Mouse (Mus musculus) lung, postnatal 4 days (tissue): ENCODE measurements around the gene Tbx6.

Source experiments
- DNase-seq, 2 experiments: peaks; one replicate each; pipeline ENCODE4 v3.0.0; 2021

The Tbx6 gene

DNA sequence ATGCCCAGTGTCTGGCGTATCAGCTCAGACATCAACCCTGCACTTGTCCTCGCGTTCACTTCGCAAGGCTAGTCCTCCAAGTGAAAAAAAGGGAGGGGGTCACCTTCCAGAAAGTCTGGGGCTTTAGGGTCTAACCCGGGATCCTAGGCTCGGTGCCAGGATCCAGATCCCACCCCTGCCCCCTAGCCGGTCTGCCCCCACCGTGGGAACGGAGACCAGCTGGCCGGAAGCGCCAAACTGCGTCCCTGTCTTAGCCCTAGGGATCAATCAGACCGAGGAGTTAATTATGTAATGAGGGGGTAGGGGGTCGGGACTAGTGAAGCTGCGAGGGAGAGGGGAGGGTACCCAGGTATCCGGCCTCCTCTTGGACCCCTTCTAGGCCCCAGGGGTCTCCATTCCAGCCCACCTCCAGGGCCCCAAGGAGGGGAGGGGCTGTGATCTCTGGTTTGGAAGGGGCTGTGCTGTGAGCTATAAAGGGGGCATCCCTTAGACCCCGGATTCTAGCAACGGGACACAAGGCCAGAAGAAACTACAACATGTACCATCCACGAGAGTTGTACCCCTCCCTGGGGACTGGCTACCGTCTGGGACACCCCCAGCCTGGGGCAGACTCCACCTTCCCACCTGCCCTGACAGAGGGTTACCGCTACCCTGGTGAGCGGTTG is at the start of gene Tbx6:
TSS of gene Tbx6 (plus strand) at position 513 of the 665 bp plus-strand sequence.
- DNase-seq = peak in 1 of 2 experiments; percentile 60

DNA sequence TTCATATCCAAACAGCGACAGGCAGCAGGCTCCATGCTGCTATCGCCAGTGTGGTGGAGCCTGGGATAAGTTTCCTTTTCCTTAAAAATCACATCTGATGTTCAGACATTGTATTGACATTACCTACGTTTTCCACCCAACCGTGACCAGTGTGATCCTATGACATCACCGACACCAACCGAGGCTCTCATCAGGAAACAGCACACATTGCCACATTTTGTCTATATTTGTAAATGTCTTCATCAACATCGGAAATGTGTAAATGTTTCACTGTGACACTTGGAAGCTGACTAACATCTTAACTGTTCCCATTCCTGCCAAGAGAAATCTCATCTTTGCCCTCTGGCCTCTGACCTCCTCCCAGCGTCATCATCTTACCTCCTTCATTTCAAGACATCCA is 45.2 kb upstream of the Tbx6 start:
- no peak for DNase-seq

DNA sequence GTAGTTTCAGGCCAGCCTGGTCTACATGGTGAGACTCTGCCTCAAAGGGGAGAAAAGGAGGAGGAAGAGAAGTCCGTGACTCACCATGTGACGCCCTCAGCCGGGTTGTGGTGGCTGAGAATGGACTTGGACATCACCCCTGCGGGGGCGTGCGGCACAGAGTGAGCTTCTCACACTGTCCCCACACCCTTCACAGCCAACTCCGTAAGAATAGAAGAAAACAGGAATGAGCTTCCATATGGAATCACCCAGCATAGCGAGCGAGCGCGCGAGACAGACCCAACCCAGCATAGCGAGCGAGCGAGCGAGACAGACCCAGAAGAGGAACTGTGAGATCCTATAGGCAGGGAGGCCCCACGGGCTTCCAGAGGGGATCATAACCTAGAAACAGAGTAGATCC is 41.7 kb upstream of the Tbx6 start:
- peak in 1 of 2 experiments; percentile 40 for DNase-seq

DNA sequence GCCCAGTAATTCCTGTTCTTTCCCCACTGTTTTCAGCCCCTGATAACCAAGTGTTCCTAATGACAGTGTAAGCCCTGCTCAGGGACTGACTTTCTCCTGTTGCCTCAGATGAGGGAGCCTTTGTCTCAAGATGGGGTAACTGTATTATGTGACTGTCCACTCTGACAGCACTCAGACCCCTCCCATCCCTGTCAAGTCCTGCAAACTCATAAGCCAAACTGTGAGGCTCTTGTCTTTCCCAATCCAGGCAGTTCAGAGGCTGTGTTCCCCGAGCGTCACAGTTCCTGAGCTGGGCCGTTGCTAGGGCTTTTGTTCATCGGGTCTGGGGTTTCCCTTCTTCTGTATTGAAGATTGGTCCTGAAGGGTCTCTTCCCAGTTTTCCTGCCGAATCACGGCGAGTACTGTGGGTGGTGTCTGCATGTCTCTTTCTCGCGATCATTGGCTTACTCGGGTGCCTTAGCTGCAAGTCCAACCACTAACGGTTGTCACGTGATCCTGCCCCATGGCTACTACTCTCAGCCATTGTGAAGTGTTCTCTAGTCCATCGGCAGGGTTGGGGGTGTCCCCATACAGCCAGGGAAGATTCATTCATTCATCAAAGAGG is 41.0 kb upstream of the Tbx6 start:
- DNase-seq = no peak

DNA sequence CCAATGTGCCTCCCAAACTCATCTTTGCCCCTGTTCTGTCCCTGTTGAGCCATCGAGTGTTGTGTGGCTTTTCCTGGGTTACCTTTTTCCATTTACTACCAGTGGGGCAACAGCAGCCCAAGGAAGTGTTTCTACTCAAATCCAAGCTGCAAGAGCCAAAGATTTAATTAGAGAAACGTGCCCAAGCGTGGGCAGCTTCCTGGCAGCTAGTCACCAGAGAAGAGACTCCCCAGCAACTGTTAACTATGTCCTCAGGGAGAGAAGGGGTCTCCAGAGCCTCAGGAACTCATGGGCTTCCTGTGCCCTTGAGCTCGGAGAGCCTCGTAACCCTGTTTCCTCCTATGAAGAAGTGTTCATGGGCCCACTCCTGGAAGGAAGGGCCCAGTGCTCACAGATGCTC is 40.3 kb upstream of the Tbx6 start:
- no peak for DNase-seq

DNA sequence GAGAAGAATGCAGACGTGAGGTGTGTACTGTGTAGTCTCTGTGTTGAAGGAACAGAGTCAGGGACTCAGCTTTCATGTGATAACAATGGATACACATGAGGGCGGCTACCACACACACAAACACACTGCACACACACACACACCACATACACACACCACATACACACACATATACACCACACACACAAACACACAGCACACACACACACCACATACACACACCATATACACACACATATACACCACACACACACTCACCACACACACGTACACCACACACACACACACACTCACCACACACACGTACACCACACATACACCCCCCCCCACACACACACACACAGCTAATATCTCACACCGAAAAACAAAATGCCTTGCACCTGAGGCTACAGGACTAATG is 39.8 kb upstream of the Tbx6 start:
- no peak for DNase-seq

DNA sequence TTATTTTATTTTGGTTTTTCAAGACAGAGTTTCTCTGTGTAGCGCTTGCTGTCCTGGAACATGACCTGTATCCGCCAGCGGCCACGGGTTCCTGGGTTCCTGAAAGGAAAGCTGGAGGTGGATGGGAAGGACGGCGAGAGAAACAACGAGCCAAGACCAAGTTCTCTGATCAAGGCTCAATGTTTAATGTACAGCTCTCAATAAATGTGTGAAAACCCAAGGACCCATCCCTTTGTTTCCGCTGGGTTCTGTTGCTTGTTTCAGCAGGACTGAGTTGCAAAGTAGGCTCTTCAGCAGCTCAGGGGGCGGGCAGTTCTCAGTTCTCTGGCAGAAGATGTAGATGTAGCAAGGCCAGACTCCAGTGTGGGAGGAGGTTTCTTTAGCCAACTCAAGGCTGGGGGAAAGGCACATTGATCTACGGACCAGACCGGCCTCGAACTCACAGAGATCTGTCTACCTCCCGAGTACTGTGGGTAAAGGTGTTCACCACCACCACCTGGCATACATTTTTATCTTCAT is 39.3 kb upstream of the Tbx6 start:
- no peak for DNase-seq

DNA sequence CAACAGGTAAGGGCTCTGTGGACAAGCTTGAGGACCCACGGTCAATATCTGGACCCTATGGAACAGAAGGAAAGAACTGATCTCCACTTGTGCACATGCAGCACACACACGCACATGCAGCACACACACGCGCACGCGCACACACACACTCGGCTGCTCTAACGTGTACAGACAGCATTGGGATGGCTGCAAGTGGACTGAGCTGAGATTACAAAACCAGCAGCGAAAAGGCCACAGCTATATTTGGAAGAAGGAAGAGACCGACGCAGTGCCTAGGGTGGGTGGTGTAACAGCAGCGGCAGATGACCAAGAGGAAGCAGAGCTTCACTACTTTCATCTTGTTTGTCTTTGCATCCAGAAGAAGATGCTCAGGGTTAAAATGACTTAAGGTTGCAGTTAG is 35.2 kb upstream of the Tbx6 start:
- DNase-seq = peak; percentile 44 to 52

DNA sequence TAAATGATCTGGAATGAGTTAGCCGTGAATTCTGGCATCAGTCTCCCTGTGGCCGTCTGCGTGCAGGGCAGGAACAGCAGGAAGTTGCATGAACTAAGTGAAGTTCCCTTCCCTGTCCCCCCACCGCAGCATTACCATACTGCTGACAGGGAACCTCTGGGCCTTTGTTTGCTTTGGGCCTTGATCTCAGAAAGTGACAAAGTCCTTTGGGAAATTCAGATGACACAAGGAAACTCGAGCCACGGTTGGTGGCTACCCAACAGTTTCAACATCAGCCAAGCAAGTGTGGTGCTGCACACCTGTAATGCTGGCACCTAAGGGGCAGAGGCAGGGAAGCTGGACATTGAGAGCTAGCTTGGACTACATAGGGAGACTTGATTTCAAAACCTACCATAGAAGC is 34.5 kb upstream of the Tbx6 start:
- DNase-seq = peak; percentile 37 to 45

DNA sequence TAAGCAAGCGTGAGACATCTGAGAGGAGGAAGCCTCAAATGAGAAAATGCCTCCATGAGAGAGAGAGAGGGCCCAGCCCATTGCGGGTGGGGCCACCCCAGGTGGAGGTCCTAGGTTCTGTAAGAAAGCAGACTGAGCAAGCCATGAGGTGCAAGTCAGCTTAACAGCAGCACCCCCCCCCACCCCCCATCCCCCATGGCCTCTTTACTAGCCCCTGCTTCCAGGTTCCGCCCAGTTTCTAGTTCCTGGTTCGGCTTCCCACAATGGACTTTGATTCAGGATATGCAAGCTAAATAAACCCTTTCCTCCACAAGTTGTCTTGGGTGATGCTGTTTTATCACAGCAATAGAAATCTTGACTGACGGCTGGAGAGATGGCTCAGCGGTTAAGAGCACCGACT is 32.5 kb upstream of the Tbx6 start:
- no peak for DNase-seq

DNA sequence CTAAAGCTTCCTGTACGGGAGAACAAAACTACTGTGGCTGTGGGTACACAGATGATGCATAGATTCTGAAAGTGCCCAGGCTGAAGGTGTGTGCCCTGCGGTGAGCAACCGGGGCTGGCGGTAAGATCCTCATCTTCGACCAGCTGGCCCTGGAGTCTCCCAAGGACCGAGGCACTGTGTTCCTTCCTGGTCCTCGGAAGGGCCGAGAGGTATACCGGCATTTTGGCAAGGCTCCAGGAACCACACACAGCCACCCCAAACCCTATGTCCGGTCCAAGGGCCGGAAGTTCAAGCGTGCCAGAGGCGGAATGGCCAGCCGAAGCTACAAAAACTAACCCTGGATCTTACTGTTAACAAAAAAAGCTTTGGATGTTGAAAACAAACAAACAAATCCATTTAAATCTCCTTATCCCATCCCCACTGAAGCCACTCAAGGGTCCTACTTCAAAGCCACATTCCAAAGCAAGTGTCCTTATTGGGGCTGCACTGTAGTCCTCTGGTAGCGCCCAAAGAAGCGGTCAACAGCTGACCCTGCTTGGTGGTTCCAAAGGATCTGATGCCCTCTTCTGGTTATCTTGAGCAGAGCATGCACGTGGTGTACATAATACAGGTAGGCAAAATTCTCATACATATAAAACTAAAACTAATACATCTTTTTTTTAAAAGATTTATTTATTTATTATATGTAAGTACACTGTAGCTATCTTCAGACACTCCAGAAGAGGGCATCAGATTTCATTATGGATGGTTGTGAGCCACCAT is 31.5 kb upstream of the Tbx6 start:
- no peak for DNase-seq

DNA sequence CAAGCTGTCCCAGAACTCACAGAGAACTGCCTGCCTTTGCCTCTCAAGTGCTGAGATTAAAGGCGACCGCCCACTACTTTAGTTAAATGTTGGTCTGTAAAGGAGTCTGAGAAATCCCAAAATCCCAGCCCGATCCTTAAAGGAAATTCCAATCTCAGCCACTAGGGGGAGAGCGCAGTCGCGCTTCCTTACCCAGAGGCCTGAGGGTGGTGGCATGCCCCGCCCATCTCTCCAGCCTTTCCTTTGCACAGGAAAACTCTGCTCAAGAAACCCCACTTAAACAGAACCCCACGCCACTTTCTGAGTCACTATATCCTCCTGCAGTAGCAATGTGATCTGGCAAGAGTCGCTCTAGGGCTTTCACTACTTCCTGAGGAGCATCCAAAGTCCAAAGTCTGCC is 26.4 kb upstream of the Tbx6 start:
- peak; percentile 82 to 88 for DNase-seq

DNA sequence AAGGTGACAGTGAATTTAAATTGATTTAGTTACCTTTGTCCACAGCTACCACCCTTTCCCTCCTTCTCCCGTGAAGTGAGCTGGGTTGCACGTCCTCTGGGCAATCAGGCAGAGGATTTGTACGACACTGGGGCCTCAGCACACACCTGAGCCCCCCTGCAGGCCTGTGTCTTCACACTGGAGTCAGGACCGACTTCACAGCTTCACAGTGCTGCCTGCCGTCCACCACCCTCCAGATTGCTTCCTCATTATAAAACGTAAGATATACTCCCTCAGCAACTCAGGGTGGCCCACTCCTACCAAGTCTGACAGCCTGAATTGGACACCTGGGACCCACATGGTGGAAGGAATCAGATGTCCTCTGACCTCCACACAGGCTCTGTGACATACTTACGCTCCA is 22.7 kb upstream of the Tbx6 start:
- no peak for DNase-seq

DNA sequence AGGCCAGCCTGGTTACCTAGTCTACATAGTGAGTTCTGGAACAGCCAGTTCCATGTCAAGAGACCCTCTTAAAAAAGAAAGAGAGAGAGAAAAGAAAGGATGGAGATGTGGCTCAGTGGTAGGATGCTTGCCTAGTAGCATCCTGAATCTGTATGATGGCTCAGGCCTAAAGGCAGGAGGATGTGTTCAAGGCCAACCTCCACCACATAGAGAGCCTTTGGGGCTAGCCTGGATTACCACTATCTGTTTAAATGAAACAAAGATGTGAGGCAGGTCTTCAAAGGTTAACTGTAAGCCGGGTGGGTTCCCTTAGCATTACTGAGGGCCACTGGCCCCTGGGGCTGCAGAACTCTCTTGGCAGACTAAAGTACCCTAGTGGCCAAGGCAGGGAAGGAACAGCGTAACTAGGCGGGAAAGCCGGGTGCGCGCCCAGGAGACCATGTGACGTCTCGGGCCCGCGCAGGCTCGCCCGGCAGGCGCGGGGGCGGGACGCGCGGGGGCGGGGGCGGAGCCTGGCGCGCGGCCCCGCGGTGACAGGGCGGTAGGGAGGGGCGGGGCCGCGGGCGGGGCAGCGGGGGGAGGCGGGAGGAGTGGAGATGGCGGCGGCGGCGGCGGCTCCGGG is 22.1 kb upstream of the Tbx6 start, which contains the start of gene Mapk3:
TSS of gene Mapk3 (plus strand) at position 552 of the 622 bp plus-strand sequence.
- DNase-seq = peak; percentile 94 to 95

DNA sequence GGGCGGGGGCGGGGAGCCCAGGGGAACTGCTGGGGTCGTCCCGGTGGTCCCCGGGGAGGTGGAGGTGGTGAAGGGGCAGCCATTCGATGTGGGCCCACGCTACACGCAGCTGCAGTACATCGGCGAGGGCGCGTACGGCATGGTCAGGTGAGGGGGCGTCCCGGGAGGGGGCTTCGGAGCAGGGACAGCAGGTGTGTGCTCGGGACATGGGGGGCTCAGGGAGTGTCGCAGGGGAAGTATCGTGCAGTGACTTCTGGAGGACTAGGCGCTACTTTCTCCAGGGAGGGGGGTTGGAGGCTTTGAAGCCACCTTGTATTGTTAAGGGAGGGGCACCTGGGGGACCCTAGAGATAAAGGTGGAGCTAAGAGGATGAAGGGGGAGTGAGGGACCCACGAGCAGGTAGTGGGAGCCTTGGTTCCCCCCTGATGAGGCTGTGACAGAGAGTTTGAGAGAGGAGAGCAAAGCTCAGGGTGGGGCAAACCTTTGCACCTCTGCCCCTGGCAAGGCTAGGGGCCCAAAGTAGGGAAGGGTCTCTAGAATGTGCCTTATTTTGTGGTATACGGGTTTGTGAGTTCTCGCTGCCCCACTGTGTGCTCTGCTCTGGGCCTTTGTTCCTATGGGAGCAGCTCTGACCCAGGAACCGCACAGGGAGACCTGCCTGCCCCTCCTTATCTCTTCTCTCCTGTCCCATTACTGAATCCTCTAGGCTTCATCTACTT is 21.5 kb upstream of the Tbx6 start:
- peak in 1 of 2 experiments; percentile 27 for DNase-seq

DNA sequence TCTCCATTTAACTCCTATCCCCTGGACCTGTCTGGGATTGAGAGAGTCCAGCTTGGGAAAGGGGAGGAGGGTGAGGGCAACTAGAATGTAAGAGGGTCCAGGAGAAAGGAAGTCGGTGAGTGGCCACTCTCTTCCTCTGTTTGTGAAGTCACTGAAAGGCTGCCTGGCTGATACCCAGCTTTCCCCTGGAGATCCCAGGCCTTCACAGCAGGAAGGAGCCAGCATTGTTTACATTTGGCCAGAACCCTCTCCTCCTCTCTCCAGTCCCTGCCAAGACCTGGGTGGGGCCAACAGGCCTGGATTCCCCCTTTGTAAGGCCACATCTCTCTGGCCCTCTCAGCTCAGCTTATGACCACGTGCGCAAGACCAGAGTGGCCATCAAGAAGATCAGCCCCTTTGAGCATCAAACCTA is 20.9 kb upstream of the Tbx6 start:
- peak; percentile 89 to 96 for DNase-seq

DNA sequence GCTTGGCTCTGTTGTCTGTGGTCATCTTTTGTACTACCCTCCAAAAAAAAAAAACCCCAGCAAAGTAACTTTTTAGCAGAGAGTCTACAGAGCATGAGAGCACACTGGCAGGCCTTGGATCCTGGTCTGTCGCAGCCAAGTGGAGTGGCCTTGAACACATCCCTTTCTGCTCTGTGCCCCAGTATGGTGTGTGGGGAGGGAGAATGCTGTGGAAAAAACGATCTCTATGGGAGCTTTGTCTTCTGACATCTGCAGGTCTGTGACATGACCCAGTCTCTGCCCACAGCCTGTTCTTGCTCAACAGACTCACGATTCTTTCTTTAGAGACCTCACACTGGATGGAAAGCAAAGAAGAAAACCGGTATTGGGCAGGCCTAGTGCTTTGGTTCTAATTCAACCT is 20.3 kb upstream of the Tbx6 start:
- no peak for DNase-seq

DNA sequence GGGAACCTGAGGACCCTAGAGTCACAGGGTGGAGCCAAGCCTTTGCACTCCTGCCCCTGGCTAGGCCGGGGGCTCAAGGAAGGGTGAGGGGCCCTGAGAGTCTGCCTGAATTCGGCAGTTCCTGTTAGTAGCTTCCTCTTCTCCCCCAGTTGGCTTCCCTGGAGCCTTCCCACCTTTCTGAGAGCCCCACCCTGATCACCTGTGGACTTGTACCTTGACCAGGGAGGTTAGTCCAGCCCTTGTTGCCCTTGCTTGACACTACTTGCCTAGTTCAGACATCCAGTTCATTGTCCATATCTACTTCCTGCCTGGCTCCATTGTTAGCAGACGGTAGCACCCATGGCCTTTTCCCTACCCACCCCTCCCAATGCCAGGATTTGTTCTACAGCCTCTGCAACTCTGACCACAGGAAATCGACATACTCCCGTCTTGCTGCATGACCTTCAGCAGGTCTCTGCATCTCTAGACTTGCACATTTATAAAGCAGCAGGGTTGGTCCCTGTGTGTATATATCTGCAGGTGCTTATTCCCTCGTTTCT is 19.7 kb upstream of the Tbx6 start:
- DNase-seq = no peak

DNA sequence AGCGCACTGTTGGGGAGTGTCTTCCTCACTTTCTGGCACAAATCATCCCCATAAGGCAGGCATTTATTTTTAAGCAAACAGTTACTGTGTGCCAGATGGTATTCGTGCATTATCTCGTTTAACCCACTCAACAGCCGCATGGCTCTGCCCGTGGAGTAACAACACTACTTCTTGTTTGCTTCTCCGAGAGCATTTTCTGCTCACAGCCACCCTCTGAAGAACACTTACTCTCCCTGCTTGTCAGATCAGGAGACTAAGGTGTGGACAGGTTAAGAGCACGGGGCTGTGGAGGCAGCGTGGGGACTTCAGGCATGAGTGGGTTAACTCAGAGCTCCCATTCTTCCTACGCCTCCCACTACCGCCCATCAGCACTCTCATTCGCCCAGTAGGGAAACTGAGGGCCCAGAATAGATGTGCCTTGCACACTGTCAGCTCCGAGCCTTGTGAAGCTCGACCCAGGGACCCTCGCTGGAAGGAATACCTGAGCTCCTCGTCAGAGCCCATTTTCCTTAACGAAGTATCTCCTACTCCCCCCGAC is 18.7 kb upstream of the Tbx6 start:
- no peak for DNase-seq

DNA sequence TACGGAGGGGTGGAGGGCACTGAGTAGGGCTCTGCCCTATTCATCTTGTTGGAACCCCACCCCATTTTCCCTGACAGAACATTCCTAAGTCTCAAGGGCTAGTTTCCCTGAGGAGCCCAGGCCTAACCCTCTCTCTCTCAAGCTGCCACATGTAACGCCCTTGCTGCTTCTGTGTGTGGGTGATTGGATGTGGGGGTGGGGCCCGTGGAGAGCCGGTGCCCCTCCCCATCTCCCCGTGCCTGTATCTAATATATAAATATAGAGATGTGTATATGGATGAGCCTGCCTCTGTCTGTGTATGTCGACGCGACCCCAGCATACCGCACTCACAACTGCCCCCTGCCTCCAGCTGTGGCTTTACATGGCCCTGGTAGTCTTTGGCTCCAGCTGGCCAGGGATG is 15.7 kb upstream of the Tbx6 start:
- no peak for DNase-seq

DNA sequence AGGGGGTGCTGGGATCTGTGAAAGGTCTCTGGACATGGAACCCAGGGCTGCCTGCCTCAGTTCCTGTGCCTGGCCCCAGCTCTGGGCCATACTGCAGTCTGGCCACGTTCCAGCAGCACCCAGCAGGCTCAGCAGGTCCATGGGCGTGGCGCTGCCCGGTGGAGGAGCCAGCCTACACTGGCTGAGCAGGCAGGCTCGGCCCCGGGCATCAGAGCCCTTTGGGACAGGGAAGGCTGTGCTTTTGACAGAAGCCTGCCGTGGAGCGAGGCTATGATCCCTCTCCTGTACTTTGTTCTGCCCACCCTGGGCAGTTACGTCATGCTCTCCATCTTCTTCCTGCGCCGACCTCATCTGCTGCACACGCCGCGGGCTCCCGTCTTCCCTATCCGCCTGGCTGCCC is 15.1 kb upstream of the Tbx6 start, which contains the start of gene Gdpd3:
TSS of gene Gdpd3 (plus strand) at position 134 of the 400 bp plus-strand sequence.
- DNase-seq = peak in 1 of 2 experiments; percentile 63

DNA sequence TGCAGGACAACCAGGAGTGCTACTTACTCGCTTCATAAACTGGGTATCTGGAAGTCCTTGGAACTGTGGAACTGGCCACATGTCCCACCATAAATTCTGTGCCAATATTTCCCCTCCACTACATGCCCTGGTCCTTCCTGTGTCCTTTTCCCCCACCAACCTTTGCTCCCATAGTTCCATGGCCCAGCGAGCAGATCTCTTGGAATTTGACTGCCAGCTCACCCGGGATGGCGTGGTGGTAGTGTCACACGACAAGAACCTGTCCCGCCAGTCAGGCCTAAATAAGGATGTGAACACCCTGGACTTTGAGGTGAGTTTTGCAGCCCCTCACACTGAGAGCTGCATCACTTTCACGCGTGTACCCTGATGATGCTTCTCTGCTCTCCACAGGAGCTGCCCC is 14.3 kb upstream of the Tbx6 start:
- DNase-seq = no peak
